Mouse (Mus musculus): ENCODE measurements around the gene Eva1c. TPM values are rescaled to one million over a fixed set of nuclear protein-coding genes. Genes with fewer than 3 reads are reported as not detected.

Eva1c gene
- polyA plus RNA-seq, 1 experiment from 2014 or later, result 0.52 TPM

GRCm38 (mm10) chr16:90953770-90954169, 127.3 kb downstream of the Eva1c start:
- H3K4me1 ChIP-seq (ENCODE audit: control insufficient read depth, insufficient read depth, low read length), result no peaks in the 10 kb centered on the region
- no peak overlapping the region for H3K4me3 ChIP-seq (ENCODE audit: low read depth, low read length)
- ATAC-seq (replicated peaks; ENCODE audit: insufficient number of reproducible peaks, low FRiP score, low TSS enrichment, low read depth) (no peak), DNase-seq (ENCODE audit: low spot score) (peak; percentile 25)
- 86% methylated on average over 6 of the region's 6 CpGs for WGBS
- H3K4me2 ChIP-seq (ENCODE audit: low read depth, low read length), result no peak overlapping the region
- H3K9me3 ChIP-seq (replicated peaks; ENCODE audit: control insufficient read depth, low read length), result no peaks in the 10 kb centered on the region
- no peaks in the 10 kb centered on the region; the same call in 1 of the 2 replicates for H3K36me3 ChIP-seq (replicated peaks; ENCODE audit: control insufficient read depth, insufficient read depth, low read depth, low read length)
- H3K27ac ChIP-seq (replicated peaks; ENCODE audit: low read depth, low read length), result no peak overlapping the region
- H3K9ac ChIP-seq (replicated peaks; ENCODE audit: low read length), result no peak overlapping the region
- no peaks in the 10 kb centered on the region for H3K27me3 ChIP-seq (ENCODE audit: control insufficient read depth, insufficient read depth, low read length)

Small RNAs within 50 kb of the gene (microRNA-seq; reads per million reads assigned to microRNA genes)
- gene Gm22933 (ENCODE audit: borderline number of aligned reads), result not detected

Other genes with a start within 250 kb of the Eva1c start
- 105 TPM in 2 replicates for gene Mis18a, start 99.3 kb upstream of the Eva1c start, polyA plus RNA-seq (2014; fragmentation: Nextera tagmentation; extraction: Ambion mirVana)
- gene Mrap, start 88.5 kb upstream of the Eva1c start, polyA plus RNA-seq (2014; fragmentation: Nextera tagmentation; extraction: Ambion mirVana), result 0.21 TPM in 2 replicates
- gene Urb1, start 16.3 kb upstream of the Eva1c start, polyA plus RNA-seq (2014; fragmentation: Nextera tagmentation; extraction: Ambion mirVana), result 13.1 and 15.4 TPM in 2 replicates
- 46.8 and 49.7 TPM in 2 replicates for gene Cfap298, start 108.4 kb downstream of the Eva1c start, polyA plus RNA-seq (2014; fragmentation: Nextera tagmentation; extraction: Ambion mirVana)
- 12.1 and 12.7 TPM in 2 replicates for gene Synj1, start 184.6 kb downstream of the Eva1c start, polyA plus RNA-seq (2014; fragmentation: Nextera tagmentation; extraction: Ambion mirVana)
- 79.8 and 84.3 TPM in 2 replicates for gene Paxbp1, start 217.8 kb downstream of the Eva1c start, polyA plus RNA-seq (2014; fragmentation: Nextera tagmentation; extraction: Ambion mirVana)